Mouse (Mus musculus): ENCODE measurements around the gene Cops9.

GRCm38 (mm10) chr1:92651467-92651866, 9.7 kb upstream of the Cops9 start:
- TF ChIP-seq POLR2A (IDR thresholded peaks at IDR 0.05; ENCODE audit: extremely low read depth, insufficient read depth, low read length) (no peak), CTCF (IDR thresholded peaks at IDR 0.05; ENCODE audit: low read depth, low read length) (no peak)

Measured in liver, adult 2 months (tissue).